Mouse (Mus musculus) testis, adult 2 months (tissue): ENCODE measurements around the gene Etl4.

Experiments
- CTCF ChIP-seq: fragments of 200-500 bp; IDR thresholded peaks from 2 replicates; pipeline ENCODE4 v1.5.1; 2012; ENCODE audit warnings: low read depth, mild to moderate bottlenecking, inconsistent platforms, low read length, moderate library complexity; ENCODE audit not compliant: control insufficient read depth, insufficient read depth, insufficient replicate concordance
- POLR2A ChIP-seq: fragments of 200-500 bp; IDR thresholded peaks from 2 replicates; pipeline ENCODE4 v1.6.1; 2012; ENCODE audit warnings: low read depth, mild to moderate bottlenecking, inconsistent platforms, low read length, moderate library complexity; ENCODE audit not compliant: control insufficient read depth

DNA sequence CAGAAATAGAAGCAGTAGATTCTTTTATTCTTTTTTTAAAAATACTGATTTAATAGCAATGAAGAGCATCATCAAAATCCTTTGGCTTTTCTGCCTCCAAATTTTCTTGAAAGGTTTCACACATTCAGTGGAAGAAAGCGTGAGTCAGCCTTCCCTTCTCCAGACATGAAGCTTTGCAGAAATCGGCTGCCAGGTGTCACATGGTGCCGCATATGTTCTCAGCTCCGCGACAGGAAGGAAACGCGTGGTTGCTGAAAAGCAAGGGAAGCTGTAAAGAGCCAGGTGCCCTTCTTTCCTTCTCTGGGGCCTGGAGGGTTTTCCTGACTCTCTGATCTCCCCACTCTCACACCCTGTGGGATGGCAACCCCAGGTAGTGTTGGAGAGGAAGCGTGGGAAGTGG is 383.8 kb downstream of the Etl4 start:
- TF ChIP-seq POLR2A (no peak), CTCF (no peak)
